Mouse (Mus musculus): ENCODE measurements around the gene Lrig2. TPM values are rescaled to one million over a fixed set of nuclear protein-coding genes. Genes with fewer than 3 reads are reported as not detected.

Gene Lrig2
- total RNA-seq, 2 experiments from 2014 or later = 4.6 to 8.4 TPM

DNA sequence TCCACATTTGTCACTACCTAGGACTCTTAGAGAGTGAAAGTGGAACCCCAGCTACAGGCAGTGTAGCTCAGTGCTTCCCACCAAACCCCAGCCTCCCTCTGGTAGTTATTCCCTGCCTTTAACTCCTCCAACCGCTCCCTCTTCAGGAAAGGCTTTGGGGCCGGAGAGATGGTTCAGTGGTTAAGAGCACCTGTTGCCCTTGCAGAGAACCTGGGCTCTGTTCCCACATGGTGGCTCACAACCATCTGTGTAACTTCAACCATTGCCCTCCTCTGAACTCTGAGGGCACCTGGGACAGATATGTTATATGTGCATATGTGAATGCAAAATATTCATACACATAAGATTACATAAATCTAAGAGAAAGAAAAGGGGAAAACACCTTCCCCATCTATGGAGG lies 122.3 kb downstream of the Lrig2 start:
- 0 out of 2 replicates have a peak, but pooled peaks have one; percentile 30 for ATAC-seq (replicated peaks; ENCODE audit: low FRiP score, poor library complexity, severe bottlenecking)

- no peak for ATAC-seq (replicated peaks; ENCODE audit: low FRiP score, poor library complexity, severe bottlenecking)
These were observed 126.1 kb downstream of the Lrig2 start for GRCm38 (mm10) chr3:104385587-104385986.

DNA sequence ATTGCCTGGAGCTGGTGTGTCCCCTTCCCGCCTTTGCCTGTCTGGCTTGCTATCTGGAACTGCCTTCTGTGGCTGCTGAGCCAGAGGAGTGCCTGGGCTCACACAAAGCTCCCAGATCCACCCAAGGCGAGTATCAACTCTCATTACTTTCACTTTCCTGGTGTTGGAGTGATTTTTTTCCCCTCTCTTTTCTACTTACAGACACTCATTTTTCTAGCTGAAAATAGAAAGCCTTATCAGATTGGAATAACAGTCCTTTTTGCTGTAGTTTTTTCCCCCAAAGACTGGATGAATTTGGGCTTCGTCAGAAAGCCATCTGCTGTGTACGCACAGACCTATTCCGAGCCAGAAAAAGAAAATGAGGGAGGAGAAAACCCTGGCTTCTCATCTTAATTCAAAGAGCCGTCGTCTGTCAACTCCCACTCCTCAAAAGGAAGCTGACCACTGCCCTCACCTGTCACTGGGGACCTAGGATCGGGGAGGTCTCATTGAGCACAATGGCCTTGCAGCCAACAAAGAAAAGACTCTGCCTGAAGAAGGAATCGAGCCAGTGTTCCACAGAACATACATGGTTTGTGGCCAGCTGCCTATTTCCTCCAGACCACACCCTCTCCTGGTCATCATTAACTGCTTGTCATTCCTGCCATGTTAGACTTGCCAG lies 127.9 kb downstream of the Lrig2 start:
- no peak for ATAC-seq (replicated peaks; ENCODE audit: low FRiP score, poor library complexity, severe bottlenecking)

DNA sequence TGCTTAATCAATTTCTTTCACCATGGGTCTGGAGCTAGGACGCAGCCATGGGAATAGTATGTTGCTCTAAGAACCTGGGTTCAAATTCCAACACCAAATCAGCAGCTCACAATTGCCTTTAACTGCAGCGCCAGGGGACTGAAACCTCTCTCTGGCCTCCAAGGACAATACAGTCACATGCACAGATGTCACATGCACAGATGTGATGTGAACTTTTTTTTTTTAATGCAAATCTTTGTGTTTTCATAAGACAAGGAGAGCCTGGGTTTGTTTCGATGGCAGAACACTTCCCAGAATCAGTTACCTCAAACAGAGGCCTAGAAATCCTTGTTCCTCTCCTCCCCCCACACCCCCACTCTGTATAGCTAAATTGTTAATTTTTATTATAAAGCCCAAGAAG lies 133.5 kb downstream of the Lrig2 start:
- ATAC-seq (replicated peaks; ENCODE audit: low FRiP score, poor library complexity, severe bottlenecking) = no peak

GRCm38 (mm10) chr3:104373907-104374306 lies 137.8 kb downstream of the Lrig2 start:
- no peak for ATAC-seq (replicated peaks; ENCODE audit: low FRiP score, poor library complexity, severe bottlenecking)

DNA sequence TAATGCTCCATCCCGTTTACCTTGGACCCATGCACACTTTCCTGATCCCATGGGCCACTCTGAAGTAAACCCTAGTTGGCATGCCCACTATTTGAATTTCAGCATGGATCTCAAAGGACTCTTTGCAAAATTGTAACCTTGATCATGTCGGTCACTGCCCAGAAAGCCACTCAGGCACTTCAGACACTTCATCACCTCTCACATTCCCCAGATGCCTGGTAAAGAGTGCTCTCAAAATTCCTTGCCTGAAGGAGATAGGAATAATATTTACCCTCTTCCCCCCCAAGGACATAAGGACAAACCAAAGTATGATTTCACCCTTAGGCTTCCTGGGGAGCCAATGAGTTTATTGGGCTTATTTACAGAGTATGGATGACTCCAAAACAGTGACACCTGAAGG lies 139.3 kb downstream of the Lrig2 start:
- no peak for ATAC-seq (replicated peaks; ENCODE audit: low FRiP score, poor library complexity, severe bottlenecking)

DNA sequence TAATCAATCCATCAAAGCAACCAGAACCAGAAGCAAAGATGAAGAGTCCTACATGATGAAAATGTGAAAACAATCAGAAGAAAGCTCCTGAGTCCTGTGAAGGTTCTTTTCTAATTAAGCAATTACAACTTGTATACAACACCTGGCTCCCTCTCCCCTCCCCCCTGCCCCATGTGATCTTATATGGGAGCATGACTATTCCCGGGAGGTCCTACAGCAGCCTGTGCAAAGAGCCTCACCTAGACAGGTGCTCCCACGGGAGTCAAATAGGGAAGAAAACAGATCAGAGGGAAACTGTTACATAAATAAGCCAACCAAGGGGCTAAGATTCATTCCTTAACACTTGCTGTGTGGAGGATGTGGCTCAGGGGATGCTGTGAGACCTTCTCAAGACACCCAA lies 143.8 kb downstream of the Lrig2 start:
- ATAC-seq (replicated peaks; ENCODE audit: low FRiP score, poor library complexity, severe bottlenecking) = no peak

GRCm38 (mm10) chr3:104361814-104362213 lies 149.9 kb downstream of the Lrig2 start:
- ATAC-seq (replicated peaks; ENCODE audit: low FRiP score, poor library complexity, severe bottlenecking) = no peak

DNA sequence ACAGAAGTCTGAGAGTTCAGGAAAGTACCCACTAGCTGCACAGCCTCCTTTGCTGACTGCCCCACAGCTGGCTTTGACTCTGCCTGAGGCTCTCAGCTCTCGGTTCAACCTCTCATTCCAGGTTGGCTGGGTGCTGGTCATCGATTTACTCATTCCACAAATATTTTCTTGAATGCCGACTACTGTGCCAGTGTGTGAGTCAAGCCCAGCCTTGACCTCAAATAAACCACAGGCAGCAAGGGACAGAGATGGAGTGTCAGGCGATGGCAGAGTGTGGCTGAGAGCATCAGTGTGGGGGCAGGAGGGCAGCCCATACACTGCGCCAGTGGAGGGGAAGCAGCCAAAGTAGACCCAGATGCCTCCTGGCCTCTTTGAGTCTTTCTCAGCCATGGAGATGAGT lies 151.4 kb downstream of the Lrig2 start:
- ATAC-seq (replicated peaks; ENCODE audit: low FRiP score, poor library complexity, severe bottlenecking) = no peak

DNA sequence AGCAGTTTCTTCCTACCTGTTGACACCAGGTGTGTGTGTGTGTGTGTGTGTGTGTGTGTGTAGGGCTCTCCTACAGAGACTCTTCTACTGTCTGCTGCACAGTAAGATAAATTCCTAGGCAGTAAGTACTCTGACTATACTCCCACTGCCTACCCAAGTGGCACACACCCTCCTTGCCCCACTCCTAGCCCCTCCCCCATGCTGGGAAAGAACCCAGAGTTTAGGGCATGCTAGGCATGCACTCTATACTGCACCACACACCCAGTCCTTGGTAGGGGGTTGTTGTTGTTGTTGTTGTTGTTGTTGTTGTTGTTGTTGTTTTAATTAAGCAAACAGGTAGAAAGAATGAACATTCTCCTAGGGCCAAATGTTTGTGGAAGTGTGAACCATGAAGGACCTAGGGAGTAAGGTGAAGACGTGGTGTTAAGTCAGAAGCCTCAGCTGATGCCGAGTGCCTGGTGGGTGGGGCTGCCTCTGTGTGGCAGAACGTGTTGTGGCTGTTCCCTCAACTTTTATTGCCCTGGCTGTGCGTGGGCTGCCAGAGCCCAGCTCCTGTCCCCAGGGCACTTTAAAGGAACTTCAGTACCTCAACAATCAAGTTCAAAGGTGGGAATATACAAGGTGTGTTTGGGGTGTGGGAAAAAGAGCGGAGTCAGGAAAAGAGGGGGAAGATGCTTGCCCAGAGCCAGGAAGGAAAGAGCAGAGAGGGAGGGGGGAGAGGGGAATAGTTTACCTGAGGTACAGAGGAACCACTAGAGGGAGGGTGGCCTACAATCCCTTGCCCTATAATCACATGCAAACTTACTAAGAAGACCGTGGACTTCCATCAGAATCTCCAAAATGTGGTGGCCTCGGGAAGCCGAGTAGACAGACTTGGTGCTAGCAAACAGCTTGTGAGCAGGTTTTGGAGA lies 152.2 kb downstream of the Lrig2 start:
- ATAC-seq (replicated peaks; ENCODE audit: low FRiP score, poor library complexity, severe bottlenecking) = no peak

DNA sequence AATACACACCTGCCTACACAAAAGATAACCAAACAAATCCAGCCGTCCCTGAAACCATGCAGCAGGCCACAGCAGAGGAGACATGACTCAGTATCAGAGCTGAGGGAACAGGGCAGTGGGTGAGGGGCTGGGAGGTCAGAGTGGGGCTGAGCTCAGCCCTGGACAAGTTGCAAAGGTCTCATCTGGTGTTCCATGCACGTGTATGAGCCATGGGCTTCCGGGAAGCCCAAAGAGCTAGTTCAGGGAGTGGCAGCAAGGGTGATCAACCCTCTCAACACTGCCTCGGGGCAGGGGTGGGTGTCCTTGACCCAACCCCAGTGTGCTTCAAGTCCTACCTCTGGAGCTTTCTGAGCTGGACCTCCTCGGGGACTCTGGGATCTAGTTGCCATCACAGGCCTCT lies 153.0 kb downstream of the Lrig2 start:
- ATAC-seq (replicated peaks; ENCODE audit: low FRiP score, poor library complexity, severe bottlenecking) = no peak; the same call in 1 of the 2 replicates

DNA sequence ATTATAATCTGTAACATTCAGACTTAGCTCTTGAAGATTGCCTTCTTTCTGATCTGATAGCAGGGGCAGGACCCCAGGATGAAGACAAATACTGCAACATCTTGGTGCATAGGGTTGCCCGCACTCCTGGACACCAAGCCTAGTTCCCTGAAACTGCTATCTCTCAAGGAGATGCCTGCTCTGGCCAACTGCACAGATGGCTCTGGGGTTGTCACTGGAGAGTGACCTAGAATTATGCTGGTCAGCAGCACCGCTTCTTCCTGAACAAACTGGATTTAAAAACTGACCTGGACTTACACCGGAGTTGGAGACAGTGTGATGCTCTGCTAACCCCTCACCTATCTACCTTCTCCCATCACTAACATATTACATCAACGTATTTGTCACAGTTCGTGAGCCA lies 155.6 kb downstream of the Lrig2 start:
- no peak for ATAC-seq (replicated peaks; ENCODE audit: low FRiP score, poor library complexity, severe bottlenecking)

DNA sequence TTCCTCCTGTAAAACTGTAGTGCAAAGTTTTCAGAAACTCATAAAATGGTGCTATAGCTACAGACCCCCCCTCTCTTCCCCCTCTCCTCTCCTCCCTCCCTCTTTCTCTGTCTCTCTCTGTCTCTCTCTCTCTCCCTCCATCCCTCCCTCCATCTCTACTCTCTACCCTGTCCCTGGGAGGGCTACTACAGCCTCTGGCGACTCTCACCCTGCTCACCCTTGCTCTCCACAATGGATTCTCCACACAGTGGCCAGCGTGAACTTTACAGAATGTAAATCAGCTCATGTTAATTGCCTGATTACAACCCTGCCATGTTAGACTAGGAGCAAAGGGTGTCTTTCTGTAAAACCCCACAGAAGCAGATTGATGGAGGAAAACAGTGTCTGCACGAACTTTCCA lies 157.8 kb downstream of the Lrig2 start:
- no peak for ATAC-seq (replicated peaks; ENCODE audit: low FRiP score, poor library complexity, severe bottlenecking)

DNA sequence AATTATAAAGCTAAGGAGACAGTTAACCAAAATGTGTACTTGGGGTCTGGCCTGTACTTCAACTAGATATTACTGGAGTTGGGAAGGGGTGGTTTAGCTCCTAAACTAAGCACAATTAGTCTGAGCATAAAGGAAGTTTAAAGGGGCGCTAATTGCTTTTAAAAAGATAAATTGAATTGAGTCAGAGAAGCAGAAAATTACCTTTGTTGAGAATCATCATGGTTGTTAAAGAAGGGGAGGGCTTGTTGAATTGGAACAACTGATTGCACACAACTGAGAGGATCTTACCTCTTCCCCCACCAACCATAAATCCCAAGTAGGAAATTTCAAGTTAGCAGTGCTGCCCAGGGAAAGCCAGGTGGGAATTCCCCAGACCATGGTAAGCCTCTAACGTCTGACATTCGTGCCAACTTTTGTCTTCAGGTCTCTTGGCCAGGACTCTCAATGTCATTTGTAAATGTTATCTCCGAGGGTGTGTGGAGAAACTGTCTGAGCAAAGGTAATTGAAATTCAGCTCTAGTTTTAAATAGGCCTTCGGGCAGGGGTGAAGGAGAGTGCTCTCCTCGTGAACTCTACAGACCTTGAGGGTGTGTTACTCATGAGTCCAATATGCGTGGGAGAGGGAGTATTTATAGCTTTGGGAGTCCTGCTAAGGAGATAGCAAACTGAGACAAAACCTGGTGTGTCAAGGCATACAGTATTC lies 159.2 kb downstream of the Lrig2 start:
- ATAC-seq (replicated peaks; ENCODE audit: low FRiP score, poor library complexity, severe bottlenecking) = no peak

DNA sequence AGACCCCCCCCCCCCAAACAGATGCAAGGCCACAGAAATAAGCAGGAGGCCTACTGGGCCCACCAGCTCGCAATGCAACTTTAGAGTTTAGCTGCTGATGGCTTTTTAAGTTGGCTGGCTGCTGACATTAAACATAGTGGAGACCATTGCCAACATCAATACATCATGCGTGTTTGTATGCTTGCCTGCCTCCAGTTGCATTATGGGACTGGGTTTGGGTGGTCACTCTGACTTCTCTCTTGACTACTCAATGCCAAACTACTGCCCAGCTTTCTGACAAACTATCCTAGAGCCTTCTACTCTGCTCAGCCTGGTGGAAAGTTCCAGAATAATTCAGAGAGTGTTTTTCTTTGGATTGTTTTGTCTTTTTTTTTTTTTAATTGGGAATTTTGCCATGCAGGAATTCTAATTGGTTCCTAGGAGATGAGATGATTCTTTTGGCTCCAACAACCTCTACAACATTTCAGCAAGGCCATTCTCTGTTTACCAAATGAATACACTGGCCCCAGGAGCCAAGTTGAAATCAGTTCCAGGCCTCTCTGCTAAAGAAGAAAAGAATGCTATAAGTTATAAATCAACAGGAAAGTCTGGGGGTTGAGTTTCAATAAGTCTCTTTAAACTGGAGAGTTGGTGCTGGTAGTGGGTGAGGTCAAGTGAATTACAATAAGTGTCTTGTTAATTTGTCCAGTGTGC lies 161.3 kb downstream of the Lrig2 start:
- no peak for ATAC-seq (replicated peaks; ENCODE audit: low FRiP score, poor library complexity, severe bottlenecking)

DNA sequence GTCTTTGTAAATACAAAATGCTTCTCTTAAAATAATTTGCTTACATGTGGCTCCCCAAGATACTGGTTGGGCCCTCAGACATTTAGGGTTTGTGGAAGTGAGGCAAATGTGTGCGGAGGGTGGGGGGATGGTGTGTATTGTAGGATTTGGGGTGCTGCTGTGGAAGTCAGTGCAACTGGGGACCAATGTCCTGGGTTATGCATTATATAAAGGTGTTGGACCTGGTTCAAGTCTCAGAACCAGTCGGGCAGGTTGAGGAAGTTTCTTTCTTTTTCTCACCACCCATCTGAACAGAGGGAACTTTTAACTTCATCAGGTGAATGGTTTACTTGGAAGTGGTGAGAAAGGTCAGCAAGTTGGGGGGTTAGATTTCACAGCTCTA lies 161.9 kb downstream of the Lrig2 start:
- ATAC-seq (replicated peaks; ENCODE audit: low FRiP score, poor library complexity, severe bottlenecking) = no peak

GRCm38 (mm10) chr3:104349203-104349846 lies 162.4 kb downstream of the Lrig2 start:
- ATAC-seq (replicated peaks; ENCODE audit: low FRiP score, poor library complexity, severe bottlenecking) = no peak
